Mouse (Mus musculus) lung, adult 2 months (tissue): ENCODE measurements around the gene Pip4k2c.

ENCODE experiments used
- CTCF ChIP-seq: fragments of 200-500 bp; IDR thresholded peaks from 2 replicates; pipeline ENCODE4 v1.5.1; 2011; ENCODE audit warnings: mild to moderate bottlenecking, low read length, control low read depth; ENCODE audit not compliant: insufficient read depth
- POLR2A ChIP-seq: fragments of 200-500 bp; IDR thresholded peaks from 2 replicates; pipeline ENCODE4 v1.6.1; 2011; ENCODE audit warnings: low read depth, mild to moderate bottlenecking, control low read depth, low read length, borderline replicate concordance; ENCODE audit errors: extremely low read depth

- no peak for TF ChIP-seq CTCF
- no peak for TF ChIP-seq POLR2A
These were observed 64.2 kb downstream of the Pip4k2c start for GRCm38 (mm10) chr10:127147135-127147534.
